Mouse (Mus musculus) C2C12 (cell line): ENCODE measurements around the gene Gm49333. TPM values are rescaled to one million over a fixed set of nuclear protein-coding genes. Genes with fewer than 3 reads are reported as not detected.

Source experiments
- H3K27me3 ChIP-seq: one replicate; pipeline ENCODE4 v1.6.1; 2011; ENCODE audit not compliant: control insufficient read depth, insufficient read depth, insufficient read length
- H3K36me3 ChIP-seq: one replicate; pipeline ENCODE4 v1.6.1; 2011; ENCODE audit not compliant: control insufficient read depth, insufficient read depth
- H3K4me3 ChIP-seq: one replicate; pipeline ENCODE4 v1.5.1; 2011; ENCODE audit warnings: mild to moderate bottlenecking, control low read depth; ENCODE audit not compliant: poor library complexity, insufficient read depth, severe bottlenecking
- H3K79me2 ChIP-seq: one replicate; pipeline ENCODE4 v1.6.1; 2011; ENCODE audit not compliant: control insufficient read depth, insufficient read depth
- H3K79me3 ChIP-seq: one replicate; pipeline ENCODE4 v1.6.1; 2011; ENCODE audit warnings: low read depth, control low read depth
- H3ac ChIP-seq: one replicate; pipeline ENCODE3; 2011; ENCODE audit warnings: low read depth; ENCODE audit not compliant: control insufficient read depth, insufficient read length
- CEBPB ChIP-seq: IDR thresholded peaks from one replicate; pipeline ENCODE4 v1.6.1; 2011; ENCODE audit warnings: low read depth, mild to moderate bottlenecking, control low read depth, moderate library complexity
- CTCF ChIP-seq: IDR thresholded peaks from one replicate; pipeline ENCODE4 v1.5.1; 2011; ENCODE audit not compliant: control insufficient read depth, insufficient read depth, insufficient read length
- FOSL1 ChIP-seq: IDR thresholded peaks from one replicate; pipeline ENCODE4 v1.8.0; 2011; ENCODE audit warnings: mild to moderate bottlenecking, low read length; ENCODE audit not compliant: poor library complexity, insufficient read depth, severe bottlenecking
- MAX ChIP-seq: IDR thresholded peaks from one replicate; pipeline ENCODE4 v1.6.1; 2011; ENCODE audit warnings: mild to moderate bottlenecking, control low read depth
- MYOD1 ChIP-seq: IDR thresholded peaks from one replicate; pipeline ENCODE4 v1.6.1; 2011; ENCODE audit warnings: low read depth; ENCODE audit not compliant: control insufficient read depth, insufficient read length
- MYOG ChIP-seq: IDR thresholded peaks from one replicate; pipeline ENCODE4 v1.6.1; 2011; ENCODE audit not compliant: control insufficient read depth, insufficient read length; ENCODE audit errors: extremely low read depth
- USF1 ChIP-seq: IDR thresholded peaks from one replicate; pipeline ENCODE4 v1.6.1; 2011; ENCODE audit warnings: low read depth, mild to moderate bottlenecking, control low read depth, moderate library complexity
- long read RNA-seq, 2 experiments: library from polyadenylated mRNA; unstranded; transcript quantifications; one replicate each; pipeline ENCODE4 v2.0.0; 2019 to 2020
- polyA plus RNA-seq: library from polyadenylated mRNA; unstranded; fragments of >200 nt; fragmentation: generic; extraction: Trizol; gene quantifications from one replicate; pipeline ENCODE4 v1.2.1, GENCODE M21; 2012; ENCODE audit warnings: missing spikeins

Gene Gm49333
- polyA plus RNA-seq = not detected
- long read RNA-seq, experiment 1, partial matches to known transcripts = 3 of 3 reads
- long read RNA-seq, experiment 1, other reads (novel, unspliced or antisense) = 0 of 3 reads
- long read RNA-seq, experiment 2, partial matches to known transcripts = 1 of 3 reads
- long read RNA-seq, experiment 2, other reads (novel, unspliced or antisense) = 2 of 3 reads

GRCm38 (mm10) chr16:20611357-20612227 is at the start of gene Gm49333, which contains the start of the genes Eef1akmt4 and Alg3:
Gene Gm49333, plus strand, starts transcription at chr16:20611610.
Gene Eef1akmt4, plus strand, starts transcription at chr16:20611593.
Gene Alg3, minus strand, starts transcription at chr16:20611735.
- Histone ChIP-seq H3ac (peak within 1 kb of the TSS; percentile 100), H3K79me3 (peaks cover 13% of the 10 kb centered on the region), H3K27me3 (no peaks in the 10 kb centered on the region), H3K79me2 (peaks cover 40% of the 10 kb centered on the region), H3K36me3 (peaks cover 16% of the 10 kb centered on the region), H3K4me3 (peak within 1 kb of the TSS; percentile 75)
- TF ChIP-seq CTCF (no peak), MYOG (no peak), USF1 (no peak), FOSL1 (no peak), MYOD1 (peak; percentile 69), CEBPB (no peak), MAX (peak; percentile 98)

GRCm38 (mm10) chr16:20565075-20565474 is 46.3 kb upstream of the Gm49333 start:
- no peaks in the 10 kb centered on the region for H3K79me2 ChIP-seq
- H3ac ChIP-seq = no peak overlapping the region
- TF ChIP-seq MAX = no peak
- no peak for TF ChIP-seq CEBPB
- no peak for TF ChIP-seq MYOG
- no peak for TF ChIP-seq FOSL1
- no peak for TF ChIP-seq CTCF
- TF ChIP-seq USF1 = no peak
- TF ChIP-seq MYOD1 = no peak
- peaks cover 27% of the 10 kb centered on the region for H3K36me3 ChIP-seq
- no peak overlapping the region for H3K4me3 ChIP-seq
- no peaks in the 10 kb centered on the region for H3K79me3 ChIP-seq
- H3K27me3 ChIP-seq = no peaks in the 10 kb centered on the region

GRCm38 (mm10) chr16:20589366-20589938 is 22.0 kb upstream of the Gm49333 start, which contains the start of gene Vwa5b2:
Gene Vwa5b2, plus strand, starts transcription at chr16:20589471.
- H3K4me3 ChIP-seq = no peak within 1 kb of the TSS
- H3K36me3 ChIP-seq = no peaks in the 10 kb centered on the region
- peaks cover 63% of the 10 kb centered on the region for H3K27me3 ChIP-seq
- H3K79me3 ChIP-seq = no peaks in the 10 kb centered on the region
- no peaks in the 10 kb centered on the region for H3K79me2 ChIP-seq
- H3ac ChIP-seq = peak within 1 kb of the TSS; percentile 25
- TF ChIP-seq MYOG = no peak
- TF ChIP-seq MAX = no peak
- TF ChIP-seq FOSL1 = no peak
- TF ChIP-seq USF1 = no peak
- TF ChIP-seq CEBPB = no peak
- no peak for TF ChIP-seq CTCF
- TF ChIP-seq MYOD1 = no peak

- Histone ChIP-seq H3K79me2 (no peaks in the 10 kb centered on the region), H3K79me3 (no peaks in the 10 kb centered on the region), H3ac (peak overlapping the region; percentile 25), H3K36me3 (no peaks in the 10 kb centered on the region), H3K4me3 (no peak overlapping the region), H3K27me3 (peaks cover 68% of the 10 kb centered on the region)
- no peak for TF ChIP-seq USF1
- no peak for TF ChIP-seq MAX
- TF ChIP-seq FOSL1 = no peak
- TF ChIP-seq CEBPB = no peak
- TF ChIP-seq MYOD1 = no peak
- no peak for TF ChIP-seq CTCF
- TF ChIP-seq MYOG = no peak
These were observed 21.3 kb upstream of the Gm49333 start for GRCm38 (mm10) chr16:20589939-20590679.

- no peak for TF ChIP-seq USF1
- no peak for TF ChIP-seq MAX
- no peak for TF ChIP-seq MYOD1
- TF ChIP-seq CTCF = no peak
- TF ChIP-seq CEBPB = no peak
- no peak for TF ChIP-seq FOSL1
- no peak for TF ChIP-seq MYOG
- Histone ChIP-seq H3K79me3 (no peaks in the 10 kb centered on the region), H3K36me3 (no peaks in the 10 kb centered on the region), H3K4me3 (no peak overlapping the region), H3K79me2 (no peaks in the 10 kb centered on the region), H3ac (no peak overlapping the region), H3K27me3 (peaks cover 71% of the 10 kb centered on the region)
These were observed 20.8 kb upstream of the Gm49333 start for GRCm38 (mm10) chr16:20590680-20591038.
